Mouse (Mus musculus): ENCODE results near the gene Mark3.

DNA sequence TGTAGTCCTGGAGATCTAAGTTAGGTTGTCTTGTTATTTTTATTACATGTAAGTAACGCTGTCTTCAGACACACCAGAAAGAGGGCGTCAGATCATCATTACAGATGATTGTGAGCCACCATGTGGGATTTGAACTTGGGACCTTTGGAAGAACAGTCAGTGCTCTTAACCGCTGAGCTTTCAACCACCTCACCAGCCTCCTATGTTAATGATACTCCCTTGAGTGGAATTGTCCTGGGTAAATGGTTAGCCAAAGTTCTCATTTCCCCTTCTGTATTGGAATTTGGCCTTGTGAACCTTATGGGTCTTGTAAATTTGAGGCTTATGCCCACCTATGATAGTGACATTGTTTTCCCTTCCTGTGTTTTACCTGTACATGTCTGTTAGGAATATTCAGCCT is 27.3 kb upstream of the Mark3 start:
- TF ChIP-seq CTCF (IDR thresholded peaks at IDR 0.05) (no peak), EP300 (IDR thresholded peaks at IDR 0.05) (no peak)
